Mouse (Mus musculus) lung, embryonic 16.5 days (tissue): ENCODE measurements around the gene Gm10487. TPM values are rescaled to one million over a fixed set of nuclear protein-coding genes. Genes with fewer than 3 reads are reported as not detected.
"Not testable (repeated sequence)": the region's sequence is repeated elsewhere in the genome, so short reads cannot be mapped to it uniquely, and the experiment has no call there.

ENCODE experiments used
- ATAC-seq: fragments of 200-750 bp; cut with Nextera tagmentation; 2 replicates; pipeline ENCODE4 v1.8.0; 2017; ENCODE audit warnings: low read depth, mild to moderate bottlenecking, moderate library complexity
- H3K27ac ChIP-seq: fragments of 300-500 bp; sonication (generic); 2 replicates; pipeline ENCODE4 v1.5.1; 2014; ENCODE audit warnings: mild to moderate bottlenecking, control low read depth, low read length
- H3K27me3 ChIP-seq: fragments of 300-500 bp; sonication (generic); 2 replicates; pipeline ENCODE4 v1.6.1; 2014; ENCODE audit warnings: low read depth, low read length, mixed read lengths; ENCODE audit not compliant: control insufficient read depth, insufficient read depth
- H3K36me3 ChIP-seq: fragments of 300-500 bp; sonication (generic); 2 replicates; pipeline ENCODE4 v1.6.1; 2014; ENCODE audit warnings: low read length; ENCODE audit not compliant: control insufficient read depth, insufficient read depth
- H3K4me1 ChIP-seq: fragments of 300-500 bp; sonication (generic); replicated peaks from 2 replicates; pipeline ENCODE4 v1.6.1; 2014; ENCODE audit warnings: low read length, mixed read lengths; ENCODE audit not compliant: control insufficient read depth, insufficient read depth
- H3K4me2 ChIP-seq: fragments of 300-500 bp; sonication (generic); 2 replicates; pipeline ENCODE4 v1.6.1; 2014; ENCODE audit warnings: low read depth, low read length, control low read depth
- H3K4me3 ChIP-seq: fragments of 300-500 bp; sonication (generic); 2 replicates; pipeline ENCODE4 v1.5.1; 2014; ENCODE audit warnings: mild to moderate bottlenecking, low read length, control low read depth
- H3K9ac ChIP-seq: fragments of 300-500 bp; sonication (generic); 2 replicates; pipeline ENCODE4 v1.6.1; 2014; ENCODE audit warnings: low read length, control low read depth
- H3K9me3 ChIP-seq: fragments of 300-500 bp; sonication (generic); 2 replicates; pipeline ENCODE4 v1.6.1; 2016; ENCODE audit warnings: low read length; ENCODE audit not compliant: control insufficient read depth
- WGBS: fragments of 180-500 bp; shearing (Covaris S2); extraction: QIAGEN DNeasy Blood & Tissue Kit; methylation state at CpG from one replicate; pipeline ENCODE4 v1.1.7; 2014; 5-methylcytosine and 5-hydroxymethylcytosine counted together
- polyA plus RNA-seq: library from polyadenylated mRNA; unstranded; fragments of >200 nt; fragmentation: Nextera tagmentation; extraction: Ambion mirVana; gene quantifications from 2 replicates; pipeline ENCODE4 v1.2.1, GENCODE M21; 2015

The Gm10487 gene
- polyA plus RNA-seq: not detected in 2 replicates

DNA sequence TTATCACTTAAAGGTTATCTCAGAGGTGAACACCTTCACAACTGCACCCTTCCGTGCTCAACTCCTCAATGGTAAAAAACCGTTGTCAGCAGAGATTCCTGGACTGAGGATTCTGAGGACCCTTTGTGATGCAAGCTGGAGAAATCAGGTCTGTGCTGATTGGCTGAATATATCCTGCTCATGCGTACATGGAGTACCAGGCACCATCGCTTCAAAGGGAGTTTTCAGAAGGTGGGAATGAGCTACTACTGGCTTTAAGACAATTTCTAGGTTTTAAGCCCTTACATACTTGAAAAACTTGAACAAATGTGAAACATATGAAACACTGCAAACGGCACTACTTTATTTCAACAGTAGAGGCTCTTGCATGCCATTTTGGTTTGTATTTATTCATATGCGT lies at the start of gene Gm10487:
Gm10487 (minus strand) TSS at position 101 of the 400 bp plus-strand sequence.
- not testable (repeated sequence) for H3K4me2 ChIP-seq, H3K4me1 ChIP-seq, H3K9me3 ChIP-seq, H3K27me3 ChIP-seq, H3K4me3 ChIP-seq, H3K36me3 ChIP-seq, H3K9ac ChIP-seq, H3K27ac ChIP-seq, ATAC-seq
- WGBS: no CpG with 5 or more reads among the region's 6 CpGs
